Mouse (Mus musculus) A20 (cell line): ENCODE measurements around the gene Pck2.

Source experiments
- DNase-seq: peaks from one replicate; pipeline ENCODE4 v3.0.0-alpha.2; 2011; ENCODE audit warnings: low read depth, low spot score

The Pck2 gene

DNA sequence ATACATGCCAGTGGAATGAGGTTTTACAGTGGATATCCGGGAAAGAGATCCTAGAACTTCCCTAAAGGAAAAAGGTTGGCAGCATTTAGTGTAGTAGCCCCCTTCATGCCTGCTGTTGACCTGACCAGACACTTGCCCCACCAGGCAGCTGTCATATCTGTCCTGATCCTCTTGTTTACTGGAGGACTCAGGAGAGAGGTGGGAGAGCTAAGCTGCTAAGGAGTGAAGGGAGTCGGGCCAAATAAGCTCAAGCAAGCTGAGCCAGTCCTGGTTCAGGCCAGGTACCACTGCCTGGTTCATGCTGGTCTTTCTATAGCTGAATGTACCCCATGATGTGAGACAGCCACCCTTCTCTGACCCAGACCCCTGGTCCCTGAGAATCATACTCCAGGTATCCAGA, 13.4 kb upstream of the Pck2 start:
- DNase-seq, result no peak

- peak; percentile 71 for DNase-seq
Measured at GRCm38 (mm10) chr14:55527940-55528339, 12.1 kb upstream of the Pck2 start.

GRCm38 (mm10) chr14:55536116-55536745, 3.8 kb upstream of the Pck2 start:
- peak; percentile 68 for DNase-seq

DNA sequence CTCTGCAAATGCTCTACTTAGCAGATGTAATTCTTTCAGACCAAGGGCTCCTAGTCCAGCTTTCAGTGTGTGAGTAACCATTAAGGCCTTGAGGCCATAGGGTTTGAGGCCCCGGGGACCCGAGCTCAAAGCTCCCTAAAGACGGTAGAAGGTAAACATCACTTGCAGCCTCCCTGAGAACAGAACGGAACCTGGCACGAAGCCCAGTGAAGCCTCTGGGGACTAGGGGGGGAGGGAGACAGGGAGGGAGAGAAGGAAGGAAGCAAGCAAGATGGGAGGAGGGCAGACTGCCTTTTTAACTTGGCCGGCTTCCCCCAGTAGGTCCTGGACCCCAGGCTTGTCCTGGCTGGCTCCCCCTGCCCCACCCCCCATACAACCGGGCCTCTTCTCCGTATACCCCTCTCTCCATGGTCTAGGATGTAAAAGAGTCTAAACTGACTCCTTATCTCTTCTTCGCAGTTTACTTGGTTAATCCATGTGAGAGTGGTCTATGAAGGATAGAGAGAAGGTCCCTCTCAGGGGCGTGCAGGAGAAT, 788 bp downstream of the Pck2 start:
- DNase-seq, result peak; percentile 79

GRCm38 (mm10) chr14:55542268-55542667, 2.2 kb downstream of the Pck2 start:
- no peak for DNase-seq

GRCm38 (mm10) chr14:55544334-55544733, 4.3 kb downstream of the Pck2 start:
- DNase-seq, result peak; percentile 17

DNA sequence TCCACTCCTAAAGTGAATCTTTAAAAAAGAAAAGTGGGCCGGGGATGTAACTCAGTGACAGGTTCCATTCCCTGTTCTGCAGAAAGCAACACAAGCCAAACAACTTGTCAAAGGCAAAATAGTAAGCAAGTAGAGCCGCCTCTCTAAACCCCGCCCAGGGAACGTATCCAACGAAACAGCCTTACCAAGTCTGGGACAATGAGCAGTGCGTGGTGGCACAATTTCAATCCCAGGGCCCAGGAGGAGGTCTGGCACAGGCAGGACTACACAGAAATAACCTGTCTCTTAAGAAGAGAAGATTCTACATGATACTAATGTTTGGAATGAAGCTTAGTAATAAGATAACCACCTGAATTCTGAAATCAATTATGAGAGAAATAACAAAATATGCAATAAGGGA, 10.1 kb downstream of the Pck2 start:
- no peak for DNase-seq

- no peak for DNase-seq
Measured at GRCm38 (mm10) chr14:55551347-55551746, 11.3 kb downstream of the Pck2 start.

- DNase-seq, result no peak
Measured at GRCm38 (mm10) chr14:55551794-55552193, 11.7 kb downstream of the Pck2 start.

DNA sequence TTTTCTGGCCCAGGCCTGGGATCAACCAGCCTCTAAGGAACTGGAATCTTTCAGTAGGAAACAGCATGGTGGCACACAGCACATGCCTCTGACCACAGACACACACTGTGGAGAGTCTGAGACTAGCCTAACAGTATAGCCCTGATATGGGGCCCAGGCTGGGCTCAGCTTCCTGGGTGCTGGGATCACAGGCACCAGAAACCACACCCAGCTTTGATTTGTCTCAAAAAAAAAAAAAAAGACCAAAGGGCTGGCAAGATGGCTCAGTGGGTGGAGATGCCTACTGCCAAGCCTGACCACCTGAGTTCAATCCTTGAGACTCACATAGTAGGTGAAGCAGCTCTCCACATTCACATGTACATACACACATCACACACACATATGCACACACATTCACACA, 14.6 kb downstream of the Pck2 start:
- no peak for DNase-seq

GRCm38 (mm10) chr14:55555788-55556187, 15.7 kb downstream of the Pck2 start:
- no peak for DNase-seq

GRCm38 (mm10) chr14:55557003-55557402, 16.9 kb downstream of the Pck2 start:
- peak; percentile 94 for DNase-seq

DNA sequence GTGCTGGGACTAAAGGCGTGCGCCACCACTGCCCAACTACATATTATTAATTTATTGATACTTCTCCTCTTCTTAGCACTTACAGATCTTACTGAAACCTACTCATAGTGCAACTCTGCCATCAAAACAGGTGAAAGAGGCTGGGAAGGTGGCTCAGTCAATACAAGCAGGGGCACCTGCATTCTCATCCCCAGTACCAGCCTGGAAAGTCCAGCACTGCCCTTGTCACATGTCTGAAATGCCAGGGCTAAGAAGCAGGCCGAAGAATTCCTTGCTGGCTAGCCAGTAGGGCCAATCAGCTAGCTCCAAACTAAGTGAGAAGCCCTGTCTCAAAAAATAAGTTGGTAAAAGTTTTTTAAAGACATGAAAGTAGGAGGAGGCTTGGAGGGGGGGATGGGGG, 17.5 kb downstream of the Pck2 start:
- peak; percentile 59 for DNase-seq

DNA sequence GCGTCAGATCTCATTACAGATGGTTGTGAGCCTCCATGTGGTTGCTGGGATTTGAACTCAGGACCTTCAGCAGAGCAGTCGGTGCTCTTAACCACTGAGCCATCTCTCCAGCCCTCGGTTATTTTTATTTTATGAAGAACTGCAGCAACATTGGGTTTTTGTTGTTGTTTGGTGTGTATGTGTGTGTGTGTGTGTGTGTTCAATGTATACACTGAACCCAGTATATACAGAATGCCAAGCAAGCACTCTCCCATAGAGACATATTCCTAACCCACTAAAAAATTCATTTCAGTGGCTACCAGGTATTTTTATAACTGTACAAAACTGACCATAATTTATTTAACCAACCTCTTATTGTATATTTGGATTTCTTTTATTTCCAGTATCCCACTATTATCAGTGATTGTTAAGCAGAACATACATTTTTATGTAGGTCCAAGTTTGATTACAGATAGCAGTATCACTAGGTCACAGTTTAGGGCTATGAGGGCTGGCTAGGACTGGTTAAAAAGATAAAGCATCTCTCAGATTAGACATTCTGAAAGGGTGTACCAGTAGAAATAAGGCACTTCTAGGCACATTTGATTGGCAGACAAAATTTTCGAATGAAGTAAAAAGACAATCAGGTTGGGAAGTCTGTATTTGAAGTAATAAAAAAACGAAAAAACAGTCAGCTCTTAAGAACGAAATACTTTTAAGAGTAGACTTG, 18.8 kb downstream of the Pck2 start:
- peak; percentile 52 for DNase-seq

DNA sequence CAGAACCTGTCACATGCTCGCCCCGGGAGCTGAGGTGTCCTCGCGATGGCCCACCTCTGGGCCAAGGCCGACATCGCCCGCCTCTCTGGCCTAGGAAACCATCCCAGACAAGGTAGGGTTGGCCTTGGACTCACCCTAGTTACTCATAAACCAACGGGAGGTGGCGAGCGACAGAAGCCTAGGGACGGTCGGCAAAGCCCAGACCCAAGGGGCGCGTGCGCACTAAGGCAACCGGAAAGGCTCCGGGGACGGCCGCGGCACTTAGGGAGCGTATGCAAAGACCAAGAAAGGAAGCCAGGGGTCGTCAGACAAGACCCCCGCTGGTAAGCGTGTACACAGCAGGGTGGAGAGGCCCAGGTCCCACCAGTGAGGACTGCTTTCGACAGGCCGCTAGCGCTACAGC, 19.7 kb downstream of the Pck2 start, which contains the start of gene Dcaf11:
Gene Dcaf11 (plus strand): TSS at position 208 of the 403 bp plus-strand sequence.
- DNase-seq, result peak; percentile 97

GRCm38 (mm10) chr14:55560202-55561073, 20.4 kb downstream of the Pck2 start, which contains the start of gene A730061H03Rik:
TSS of gene A730061H03Rik (minus strand) at chr14:55560406.
- peak; percentile 100 for DNase-seq

GRCm38 (mm10) chr14:55561860-55562259, 21.8 kb downstream of the Pck2 start:
- DNase-seq, result no peak

- no peak for DNase-seq
Measured at GRCm38 (mm10) chr14:55563249-55563648, 23.2 kb downstream of the Pck2 start.

DNA sequence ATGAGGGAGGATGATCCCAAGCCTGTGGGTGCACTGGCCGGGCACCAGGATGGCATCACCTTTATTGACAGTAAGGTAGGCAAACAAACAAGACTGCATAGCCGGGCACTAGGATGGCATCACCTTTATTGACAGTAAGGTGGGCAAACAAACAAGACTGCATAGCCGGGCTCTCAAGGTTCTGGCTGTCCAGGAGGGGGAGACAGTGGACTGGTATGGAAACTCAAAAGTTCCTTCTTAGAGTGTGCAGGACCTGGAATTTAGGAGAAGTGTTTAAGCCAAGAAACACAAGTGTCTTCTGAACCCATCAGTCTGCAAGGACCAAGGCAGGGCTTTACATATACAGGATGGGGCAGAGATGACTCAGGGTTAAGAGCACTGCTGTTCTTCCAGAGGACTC, 25.7 kb downstream of the Pck2 start:
- no peak for DNase-seq

- no peak for DNase-seq
Measured at GRCm38 (mm10) chr14:55567496-55567895, 27.4 kb downstream of the Pck2 start.

DNA sequence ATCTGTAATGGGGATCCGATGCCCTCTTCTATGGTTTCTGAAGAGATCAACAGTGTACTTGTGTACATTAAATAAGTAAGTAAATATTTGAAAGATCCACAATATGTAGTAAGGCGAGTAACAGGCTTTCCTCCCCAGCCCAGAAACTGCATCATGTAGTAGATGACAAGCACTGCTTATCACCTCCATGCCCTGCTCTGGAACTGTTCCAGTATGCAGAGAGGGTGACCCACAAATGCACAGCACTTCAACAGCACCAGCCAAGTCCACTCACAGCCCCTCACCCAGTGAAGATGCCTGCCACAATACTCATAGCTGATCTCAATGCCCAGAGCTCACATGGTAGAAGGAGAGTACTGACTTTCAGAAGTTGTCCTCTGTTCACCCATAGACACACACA, 30.5 kb downstream of the Pck2 start:
- no peak for DNase-seq

GRCm38 (mm10) chr14:55571760-55572159, 31.7 kb downstream of the Pck2 start:
- DNase-seq, result no peak
